Mouse (Mus musculus) ZHBTc4 (cell line): Measurements from ENCODE around the gene Klhl41.

Source experiments
- DNase-seq: peaks from one replicate; pipeline ENCODE4 v3.0.0-alpha.2; 2011; ENCODE audit warnings: low read depth, low spot score

Klhl41 gene

DNA sequence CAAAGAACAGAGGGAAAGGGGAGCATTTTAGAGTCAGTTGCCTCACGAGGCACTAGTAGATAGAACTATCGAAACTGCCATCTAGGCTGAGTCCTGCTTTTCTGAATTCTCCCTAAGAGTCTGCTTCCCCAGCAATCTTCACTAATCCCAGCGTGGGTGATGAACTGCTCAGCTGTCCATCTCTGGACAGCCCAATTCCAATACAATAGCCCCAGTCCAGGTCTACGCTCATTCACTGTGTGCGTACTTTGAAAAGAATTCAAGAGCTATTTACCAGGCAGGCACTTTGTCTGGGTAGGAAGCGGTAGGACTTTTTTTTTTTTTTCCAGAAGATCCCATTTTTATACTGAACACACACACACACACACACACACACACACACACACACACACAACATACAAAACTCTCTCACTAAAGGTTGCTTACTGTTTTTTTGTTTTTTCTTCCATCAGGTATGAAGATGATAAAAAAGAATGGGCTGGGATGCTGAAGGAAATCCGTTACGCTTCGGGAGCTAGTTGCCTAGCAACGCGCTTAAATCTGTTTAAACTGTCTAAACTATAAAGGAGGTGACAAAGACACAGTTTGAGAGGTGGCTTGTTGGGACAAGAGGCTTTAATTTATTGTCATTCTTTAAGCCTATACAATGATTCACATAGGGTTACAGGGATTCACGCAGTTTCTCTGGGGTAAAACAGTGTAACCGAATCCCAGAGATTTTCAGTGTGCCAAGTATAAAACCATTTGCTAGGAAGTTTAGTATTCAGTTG is 13.3 kb downstream of the Klhl41 start:
- DNase-seq: no peak

GRCm38 (mm10) chr2:69684488-69684887 is 14.6 kb downstream of the Klhl41 start:
- DNase-seq: no peak

GRCm38 (mm10) chr2:69690214-69690613 is 20.3 kb downstream of the Klhl41 start:
- DNase-seq: no peak

DNA sequence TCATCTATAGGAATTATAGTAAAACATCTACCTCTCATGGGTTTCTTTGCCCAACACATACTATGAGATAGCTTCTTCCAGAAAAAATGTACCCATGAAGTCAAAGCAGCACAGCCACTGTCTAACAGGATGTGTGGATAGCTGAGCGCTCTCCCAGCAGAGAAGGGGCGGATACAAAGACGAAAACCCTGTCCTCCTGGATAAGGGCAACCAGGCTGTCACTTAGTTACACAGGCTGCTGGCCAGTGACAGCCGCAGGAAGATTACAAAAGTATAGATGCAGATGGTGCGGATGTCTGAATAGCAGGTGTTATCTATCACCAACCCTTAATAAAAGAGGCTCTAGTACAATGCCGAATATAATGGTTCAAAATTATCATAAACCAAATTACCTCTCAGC is 20.9 kb downstream of the Klhl41 start:
- DNase-seq: no peak

- peak; percentile 48 for DNase-seq
Observed at GRCm38 (mm10) chr2:69693501-69693900, 23.6 kb downstream of the Klhl41 start.

- DNase-seq: no peak
Observed at GRCm38 (mm10) chr2:69700446-69700845, 30.5 kb downstream of the Klhl41 start.

GRCm38 (mm10) chr2:69712171-69712570 is 42.3 kb downstream of the Klhl41 start:
- DNase-seq: no peak

- peak; percentile 95 for DNase-seq
Observed at GRCm38 (mm10) chr2:69712981-69713625, 43.2 kb downstream of the Klhl41 start, which contains the start of gene Fastkd1. Gene Fastkd1, minus strand, starts transcription at chr2:69713516.

DNA sequence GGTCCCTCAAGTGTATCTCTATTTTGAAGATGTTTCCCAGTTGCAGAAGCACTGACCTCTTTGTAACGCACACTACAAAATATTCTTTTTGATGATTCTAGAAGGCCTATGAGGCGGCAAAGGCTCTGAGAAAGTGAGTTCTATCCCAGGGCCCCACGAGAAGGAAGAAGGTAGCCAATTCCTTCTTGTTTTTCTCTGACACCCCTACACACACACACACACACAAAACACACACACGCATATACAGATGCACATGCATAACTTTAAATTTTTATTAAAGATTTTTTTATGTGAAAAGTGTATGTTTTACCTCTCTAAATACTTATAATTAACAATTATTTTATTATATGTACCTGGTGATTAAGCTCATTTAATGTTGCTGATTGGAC is 43.7 kb downstream of the Klhl41 start:
- no peak for DNase-seq

DNA sequence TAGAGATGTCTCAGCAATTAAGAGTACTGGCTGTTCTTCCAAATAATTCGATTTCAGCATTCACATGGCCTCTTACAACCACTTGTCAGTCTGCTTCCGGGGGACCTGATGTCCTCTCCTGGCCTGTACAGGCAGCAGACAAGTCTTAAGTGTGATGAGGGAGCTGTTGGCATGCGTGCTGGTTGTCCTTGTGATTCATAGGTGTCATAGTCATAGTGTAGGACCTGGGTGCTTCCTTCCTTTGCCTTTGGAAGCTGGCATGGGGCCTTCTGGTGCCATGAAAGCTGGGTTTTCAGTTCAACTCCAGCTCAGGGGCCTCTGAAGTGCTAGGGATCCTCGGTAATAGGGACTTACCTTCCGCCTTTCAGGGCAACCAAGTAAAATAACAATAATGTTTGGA is 44.2 kb downstream of the Klhl41 start:
- no peak for DNase-seq

GRCm38 (mm10) chr2:69716483-69716882 is 46.6 kb downstream of the Klhl41 start:
- no peak for DNase-seq

DNA sequence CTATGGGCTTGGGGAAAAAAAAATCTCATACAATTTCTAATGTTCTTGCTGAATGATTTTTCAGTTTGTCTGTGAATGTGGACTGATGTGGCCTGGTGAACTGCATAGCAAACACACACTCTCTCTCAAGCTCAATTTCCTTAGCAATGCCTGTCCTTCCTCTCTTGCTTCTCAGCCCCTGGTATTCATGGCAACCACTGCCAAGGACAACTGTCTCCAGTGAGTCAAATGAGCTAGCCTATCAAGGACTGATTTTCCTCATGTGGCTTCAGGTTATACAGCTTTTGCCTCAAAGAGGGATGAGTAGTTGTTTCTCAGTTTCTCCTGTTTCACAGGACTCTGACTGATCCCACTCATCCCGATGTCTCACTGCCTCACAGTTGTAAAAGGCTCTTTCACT is 49.2 kb downstream of the Klhl41 start:
- DNase-seq: no peak

DNA sequence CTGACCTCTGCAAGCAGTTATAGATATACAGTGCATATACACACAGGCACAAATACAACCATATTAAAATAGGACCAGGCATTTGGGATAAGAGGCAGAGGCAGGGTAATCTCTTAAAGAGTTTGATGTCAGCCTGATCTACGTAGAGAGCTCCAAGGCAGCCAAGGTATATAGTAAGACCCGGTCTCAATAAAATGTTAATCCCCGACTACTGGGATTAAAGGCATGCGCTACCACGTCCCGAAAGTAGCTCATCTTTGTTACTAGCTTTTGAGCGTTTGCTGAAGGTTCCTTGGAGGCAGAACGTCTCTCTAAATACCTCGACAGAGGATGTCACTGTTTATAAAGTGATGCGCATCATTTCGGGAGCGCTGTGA is 52.3 kb downstream of the Klhl41 start, which contains the start of gene Ppig:
Gene Ppig (plus strand): TSS at position 273 of the 377 bp plus-strand sequence.
- DNase-seq: no peak

DNA sequence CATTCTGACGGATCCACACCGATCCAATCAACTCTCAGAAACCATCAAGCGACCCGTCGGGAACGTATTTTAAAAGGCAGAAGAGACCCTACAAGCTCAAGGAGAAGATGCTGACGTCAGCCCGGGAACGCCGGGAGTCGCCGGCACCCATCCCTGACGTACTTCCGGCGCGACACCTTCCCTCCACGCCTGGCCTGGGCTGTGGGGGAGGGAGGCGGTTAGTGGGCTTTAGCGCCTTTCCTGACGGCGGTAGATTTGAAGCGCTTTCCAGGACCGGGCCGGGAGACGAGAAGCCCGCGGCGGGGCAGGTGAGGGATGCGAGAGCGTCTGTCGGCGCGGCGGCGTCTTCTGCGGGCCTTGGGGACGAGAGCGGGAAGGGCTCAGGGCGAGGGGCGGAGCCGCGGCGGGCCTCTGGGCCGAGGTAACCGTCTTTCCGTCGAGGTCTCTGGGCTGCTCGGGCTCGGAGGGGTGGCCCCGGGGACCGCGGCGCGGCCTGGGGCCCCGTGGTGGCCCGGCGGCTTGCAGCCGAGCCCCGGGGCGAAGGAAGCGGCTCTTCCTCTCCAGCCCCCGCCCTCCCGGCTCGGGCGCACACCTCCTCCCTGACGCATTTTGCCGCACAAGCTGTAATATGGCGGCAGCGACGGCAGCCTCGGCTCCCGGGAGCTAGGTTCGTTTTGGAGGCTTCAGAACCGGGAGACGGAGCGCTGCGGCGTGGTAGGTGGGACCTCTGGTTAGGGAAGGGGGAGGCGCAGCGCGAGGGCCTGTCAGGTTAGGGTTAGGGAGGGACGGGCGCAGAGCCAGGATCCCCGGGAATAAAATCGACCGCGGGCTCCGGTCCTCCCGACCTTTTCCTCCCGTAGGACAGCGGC is 53.0 kb downstream of the Klhl41 start:
- DNase-seq: peak; percentile 96

GRCm38 (mm10) chr2:69723519-69723825 is 53.6 kb downstream of the Klhl41 start:
- DNase-seq: no peak
